Mouse (Mus musculus) testis, adult 2 months (tissue): ENCODE measurements around the gene Tapbpl.

Source experiments
- CTCF ChIP-seq: fragments of 200-500 bp; IDR thresholded peaks from 2 replicates; pipeline ENCODE4 v1.5.1; 2012; ENCODE audit warnings: low read depth, mild to moderate bottlenecking, inconsistent platforms, low read length, moderate library complexity; ENCODE audit not compliant: control insufficient read depth, insufficient read depth, insufficient replicate concordance
- POLR2A ChIP-seq: fragments of 200-500 bp; IDR thresholded peaks from 2 replicates; pipeline ENCODE4 v1.6.1; 2012; ENCODE audit warnings: low read depth, mild to moderate bottlenecking, inconsistent platforms, low read length, moderate library complexity; ENCODE audit not compliant: control insufficient read depth

DNA sequence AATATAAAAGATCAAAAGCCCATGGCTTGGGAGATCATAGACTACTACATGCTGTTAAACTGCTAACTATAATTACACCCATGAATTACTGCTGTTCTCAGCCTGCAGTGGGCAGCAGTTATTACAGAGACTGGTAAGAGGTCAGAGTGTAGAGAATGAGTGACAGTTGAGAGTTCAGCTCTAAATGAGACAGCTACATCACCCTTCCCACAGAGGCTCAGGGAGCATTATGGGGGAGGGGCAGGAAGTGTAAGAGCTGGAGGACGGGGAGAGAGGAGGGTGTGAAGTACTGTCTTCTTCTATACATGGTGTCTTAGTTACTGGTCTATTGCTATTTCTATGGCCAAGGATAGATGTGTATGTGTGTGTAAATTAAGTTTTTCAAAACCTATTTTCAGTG, 12.9 kb upstream of the Tapbpl start:
- TF ChIP-seq POLR2A (no peak), CTCF (no peak)
